Mouse (Mus musculus) lung, postnatal 0 days (tissue): ENCODE results near the gene Rfx5. TPM values are rescaled to one million over a fixed set of nuclear protein-coding genes. Genes with fewer than 3 reads are reported as not detected.
"Not testable (repeated sequence)": the region's sequence is repeated elsewhere in the genome, so short reads cannot be mapped to it uniquely, and the experiment has no call there.

Experiments used
- ATAC-seq: fragments of 200-750 bp; cut with Nextera tagmentation; 2 replicates; pipeline ENCODE4 v1.8.0; 2017; ENCODE audit warnings: moderate library complexity
- DNase-seq: peaks from one replicate; pipeline ENCODE4 v3.0.0-alpha.2; 2016; ENCODE audit warnings: low spot score
- H3K27ac ChIP-seq: fragments of 300-500 bp; sonication (generic); 2 replicates; pipeline ENCODE4 v1.5.1; 2014; ENCODE audit warnings: antibody characterized with exemption, mild to moderate bottlenecking, low read length, mixed read lengths
- H3K27me3 ChIP-seq: fragments of 300-500 bp; sonication (generic); replicated peaks from 2 replicates; pipeline ENCODE4 v1.6.1; 2014; ENCODE audit warnings: low read length, mixed read lengths; ENCODE audit not compliant: insufficient read depth
- H3K36me3 ChIP-seq: fragments of 300-500 bp; sonication (generic); 2 replicates; pipeline ENCODE4 v1.6.1; 2014; ENCODE audit warnings: low read length, mixed read lengths; ENCODE audit not compliant: insufficient read depth
- H3K4me1 ChIP-seq: fragments of 300-500 bp; sonication (generic); 2 replicates; pipeline ENCODE4 v1.6.1; 2014; ENCODE audit warnings: antibody characterized with exemption, low read depth, low read length, mixed read lengths; ENCODE audit not compliant: insufficient read depth
- H3K4me2 ChIP-seq: fragments of 300-500 bp; sonication (generic); replicated peaks from 2 replicates; pipeline ENCODE4 v1.6.1; 2014; ENCODE audit warnings: low read depth, mild to moderate bottlenecking, low read length, moderate library complexity, mixed read lengths
- H3K4me3 ChIP-seq: fragments of 300-500 bp; sonication (generic); 2 replicates; pipeline ENCODE4 v1.5.1; 2014; ENCODE audit warnings: low read depth, low read length
- H3K9ac ChIP-seq: fragments of 300-500 bp; sonication (generic); replicated peaks from 2 replicates; pipeline ENCODE4 v1.6.1; 2014; ENCODE audit warnings: low read depth, mild to moderate bottlenecking
- H3K9me3 ChIP-seq: fragments of 300-500 bp; sonication (generic); 2 replicates; pipeline ENCODE4 v1.6.1; 2016; ENCODE audit warnings: low read length, mixed read lengths
- CTCF ChIP-seq: IDR thresholded peaks from 2 replicates; pipeline ENCODE4 v1.5.1; 2016; ENCODE audit warnings: antibody characterized with exemption, mild to moderate bottlenecking
- EP300 ChIP-seq: IDR thresholded peaks from 2 replicates; pipeline ENCODE4 v1.6.1; 2016; ENCODE audit warnings: antibody characterized with exemption, mild to moderate bottlenecking, control low read depth
- WGBS: fragments of 180-500 bp; shearing (Covaris S2); extraction: QIAGEN DNeasy Blood & Tissue Kit; methylation state at CpG from one replicate; pipeline ENCODE4 v1.1.7; 2014; 5-methylcytosine and 5-hydroxymethylcytosine counted together
- polyA plus RNA-seq: library from polyadenylated mRNA; unstranded; fragments of >200 nt; fragmentation: Nextera tagmentation; extraction: Ambion mirVana; gene quantifications from 2 replicates; pipeline ENCODE4 v1.2.1, GENCODE M21; 2015

Gene Rfx5
- polyA plus RNA-seq, 1 experiment from 2014 or later: 3.3 TPM

- H3K4me3 ChIP-seq, H3K27me3 ChIP-seq, H3K9me3 ChIP-seq, H3K4me1 ChIP-seq, H3K36me3 ChIP-seq, H3K9ac ChIP-seq: not testable (repeated sequence)
- ATAC-seq (peak; percentile 55), DNase-seq (peak; percentile 92)
- Histone ChIP-seq H3K27ac (peak overlapping the region; percentile 62; the same call in 1 of the 2 replicates), H3K4me2 (peak overlapping the region; percentile 48)
- WGBS: 36% methylated on average over 3 of the region's 3 CpGs
- TF ChIP-seq EP300: peak; percentile 61; the same call in 1 of the 2 replicates
Observed at GRCm38 (mm10) chr3:94935332-94935731, 18.5 kb upstream of the Rfx5 start.

- 74% methylated on average over 5 of the region's 5 CpGs for WGBS
- H3K9me3 ChIP-seq, ATAC-seq: not testable (repeated sequence)
Observed at GRCm38 (mm10) chr3:94936147-94936546, 17.7 kb upstream of the Rfx5 start.

GRCm38 (mm10) chr3:94937194-94937593 is 16.7 kb upstream of the Rfx5 start:
- not testable (repeated sequence) for ATAC-seq

More at GRCm38 (mm10) chr3:94936147-94936546, 17.7 kb upstream of the Rfx5 start:
- H3K4me3 ChIP-seq, DNase-seq, H3K27me3 ChIP-seq, H3K4me1 ChIP-seq, H3K36me3 ChIP-seq, H3K9ac ChIP-seq, H3K4me2 ChIP-seq: not testable (repeated sequence)
- 0 out of 2 replicates have a peak overlapping the region, but pooled peaks have one; percentile 43 for H3K27ac ChIP-seq

GRCm38 (mm10) chr3:94940033-94940432 is 13.8 kb upstream of the Rfx5 start:
- DNase-seq: peak; percentile 44
- not testable (repeated sequence) for H3K27ac ChIP-seq, H3K36me3 ChIP-seq, H3K9ac ChIP-seq, H3K4me1 ChIP-seq, ATAC-seq, H3K4me3 ChIP-seq, H3K9me3 ChIP-seq, H3K27me3 ChIP-seq, H3K4me2 ChIP-seq
- 49% methylated on average over 9 of the region's 9 CpGs for WGBS

More at GRCm38 (mm10) chr3:94937194-94937593, 16.7 kb upstream of the Rfx5 start:
- H3K27ac ChIP-seq, H3K4me2 ChIP-seq, H3K9me3 ChIP-seq, H3K4me3 ChIP-seq, H3K36me3 ChIP-seq, H3K4me1 ChIP-seq, DNase-seq, H3K27me3 ChIP-seq, H3K9ac ChIP-seq: not testable (repeated sequence)
- WGBS: 81% methylated on average over 6 of the region's 7 CpGs

GRCm38 (mm10) chr3:94942211-94942967 is 11.5 kb upstream of the Rfx5 start:
- H3K9me3 ChIP-seq, H3K27ac ChIP-seq, H3K4me2 ChIP-seq, H3K36me3 ChIP-seq, H3K4me1 ChIP-seq, H3K27me3 ChIP-seq, H3K4me3 ChIP-seq, H3K9ac ChIP-seq: not testable (repeated sequence)
- WGBS: 54% methylated on average over 7 of the region's 9 CpGs
- peak; percentile 65 for ATAC-seq
- DNase-seq: peak; percentile 32

- H3K4me3 ChIP-seq, H3K36me3 ChIP-seq, H3K4me2 ChIP-seq, H3K9me3 ChIP-seq, H3K27ac ChIP-seq, DNase-seq, H3K27me3 ChIP-seq, H3K9ac ChIP-seq, H3K4me1 ChIP-seq: not testable (repeated sequence)
- ATAC-seq: peak; percentile 49
- TF ChIP-seq CTCF: peak; percentile 68
- 20% methylated on average over 3 of the region's 4 CpGs for WGBS
Observed at GRCm38 (mm10) chr3:94943706-94944105, 10.2 kb upstream of the Rfx5 start.
